Mouse (Mus musculus): ENCODE data around the gene Kcnh3.

- TF ChIP-seq CTCF (IDR thresholded peaks at IDR 0.05; ENCODE audit: low read depth) (no peak), EP300 (IDR thresholded peaks at IDR 0.05; ENCODE audit: low read depth) (peak; percentile 68)
Measured at GRCm38 (mm10) chr15:99184217-99184914, 40.3 kb upstream of the Kcnh3 start.

Data from liver, embryonic 14.5 days (tissue).